Mouse (Mus musculus) heart, postnatal 0 days (tissue): Measurements from ENCODE around the gene Spred2.
"Not testable (repeated sequence)": the region's sequence is repeated elsewhere in the genome, so short reads cannot be mapped to it uniquely, and the experiment has no call there.

Source experiments
- CTCF ChIP-seq: IDR thresholded peaks from 2 replicates; pipeline ENCODE4 v1.5.1; 2016; ENCODE audit warnings: antibody characterized with exemption, control low read depth, low read depth
- EP300 ChIP-seq: IDR thresholded peaks from 2 replicates; pipeline ENCODE4 v1.6.1; 2016; ENCODE audit warnings: antibody characterized with exemption, low read depth

DNA sequence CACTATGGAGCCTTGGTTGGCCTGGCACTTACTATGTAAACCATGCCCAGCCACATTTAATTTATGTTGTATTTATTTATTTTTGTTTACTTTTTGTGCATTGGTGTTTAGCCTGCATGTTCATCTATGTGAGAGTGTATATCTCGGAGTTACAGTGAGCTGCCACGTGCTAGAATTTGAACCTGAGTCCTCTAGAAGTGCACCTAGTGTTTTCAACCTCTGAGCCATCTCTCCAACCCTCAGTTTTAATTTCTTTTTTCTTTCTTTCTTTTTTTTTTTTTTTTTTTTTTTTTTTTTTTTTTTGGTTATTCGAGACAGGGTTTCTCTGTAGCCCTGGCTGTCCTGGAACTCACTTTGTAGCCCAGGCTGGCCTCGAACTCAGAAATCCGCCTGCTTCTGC, 106.8 kb downstream of the Spred2 start:
- TF ChIP-seq CTCF, EP300: not testable (repeated sequence)
